Mouse (Mus musculus) naive thymus-derived CD4-positive, alpha-beta T cell, adult 2 months (primary cell): Measurements from ENCODE around the gene Bdh1.
A peak's percentile ranks its signal among the peaks of the same experiment; 100 is the strongest.

Experiments used
- DNase-seq: peaks from one replicate; pipeline ENCODE4 v3.0.0-alpha.2; 2011; ENCODE audit warnings: low read depth

Gene Bdh1

DNA sequence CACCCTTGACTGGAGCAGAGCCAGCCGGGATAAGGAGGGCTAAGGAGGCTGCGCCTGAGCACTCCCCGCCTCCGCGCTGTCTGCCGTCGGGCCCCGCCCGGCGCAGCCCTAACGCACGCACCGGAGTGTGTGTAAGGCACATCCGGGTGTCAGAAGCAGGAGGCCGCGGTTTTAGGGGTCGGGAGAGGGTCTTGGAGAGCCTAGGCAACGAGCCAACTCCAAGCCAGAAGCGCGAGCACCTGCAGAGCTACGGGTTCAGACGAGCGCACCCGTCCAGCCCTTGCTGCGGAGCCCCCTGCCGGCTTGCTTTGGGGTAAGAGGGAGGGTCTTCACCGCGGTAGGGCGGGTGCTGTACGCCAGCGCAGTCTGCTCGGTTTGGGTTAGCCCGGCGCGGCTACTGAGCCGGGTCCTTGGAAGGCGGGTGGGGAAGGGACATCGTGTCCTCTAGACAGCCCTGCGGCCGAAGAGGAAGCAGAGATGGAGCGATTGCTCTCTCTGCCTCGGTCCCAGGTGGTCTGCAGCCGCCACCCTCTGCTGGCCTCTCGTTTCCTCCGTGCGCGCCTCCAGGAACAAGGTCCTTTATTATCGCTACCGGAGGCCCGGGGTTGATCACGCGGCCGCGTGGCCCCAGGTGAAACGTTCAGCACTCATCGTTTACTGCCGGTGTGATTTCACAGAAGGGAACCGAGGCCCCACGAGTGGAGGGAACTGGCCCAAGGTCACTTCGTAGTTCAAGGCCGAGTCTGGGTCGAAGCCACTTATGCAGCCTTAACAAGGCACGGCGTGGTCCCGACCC lies 6.8 kb downstream of the Bdh1 start:
- peak; percentile 79 for DNase-seq

DNA sequence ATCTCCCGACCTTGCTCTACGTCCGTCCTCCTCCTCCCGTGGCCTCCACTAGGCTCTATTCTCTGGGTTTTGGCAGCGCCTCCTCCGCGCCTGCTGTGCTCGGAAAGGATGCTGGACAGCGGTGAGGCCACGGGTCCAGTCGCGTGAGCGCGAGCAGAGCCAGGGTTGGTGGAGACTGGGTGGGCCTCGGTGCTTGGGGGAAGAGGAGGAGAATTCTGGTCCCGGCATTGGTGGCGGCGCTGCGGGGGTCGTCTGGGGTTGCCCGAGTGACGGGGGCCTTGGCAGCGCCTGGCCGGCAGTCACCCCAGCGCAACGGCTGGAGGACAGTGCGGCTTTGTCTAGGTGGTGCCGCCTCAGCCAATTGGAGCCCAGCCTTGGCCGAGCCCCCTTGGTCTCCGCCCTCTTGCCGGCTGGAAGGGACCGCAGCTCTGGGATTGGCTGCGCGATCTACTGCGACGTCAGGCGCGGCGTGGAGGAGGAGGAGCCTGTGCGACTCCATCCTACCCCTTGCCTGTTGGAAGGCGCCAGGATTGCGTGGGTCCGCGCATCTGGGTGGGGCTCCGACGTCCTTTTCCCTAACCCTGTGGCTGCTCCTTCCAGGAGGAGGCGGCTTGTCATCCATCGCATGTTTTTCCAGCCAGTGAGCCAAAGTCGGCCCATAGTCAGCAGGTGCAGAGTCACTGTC lies 7.5 kb downstream of the Bdh1 start:
- peak; percentile 87 for DNase-seq

DNA sequence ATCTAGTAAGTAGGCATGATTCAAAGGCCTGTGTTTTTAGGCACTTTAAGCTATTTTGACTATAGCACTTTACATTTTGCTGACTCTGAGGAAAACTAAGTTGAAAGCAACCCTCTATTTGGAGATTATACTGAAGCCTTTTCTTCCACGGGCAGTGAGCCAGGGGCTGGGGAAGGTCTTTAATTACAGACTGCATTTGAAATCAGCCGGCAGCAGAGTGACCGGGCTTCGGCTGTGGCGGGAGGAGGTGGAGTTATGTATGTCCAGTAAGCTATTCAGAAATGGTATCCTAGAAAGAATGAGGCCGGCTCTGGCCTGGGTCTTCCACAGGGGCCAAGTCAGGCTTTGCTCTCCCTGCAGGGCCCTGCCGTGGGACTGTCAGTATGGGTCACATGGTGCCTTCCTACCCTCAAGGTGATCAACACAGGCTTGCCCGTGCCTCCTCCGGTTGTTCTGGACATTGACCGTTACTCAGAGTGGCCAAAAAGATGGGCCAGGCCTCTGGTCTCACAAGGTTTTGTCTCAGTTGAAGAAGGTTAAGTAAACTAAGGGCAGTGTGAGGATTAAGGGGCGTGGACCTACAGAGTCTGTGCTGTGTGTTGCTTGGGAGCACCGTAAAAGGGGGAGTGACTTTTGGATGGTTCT lies 11.5 kb downstream of the Bdh1 start:
- no peak for DNase-seq

DNA sequence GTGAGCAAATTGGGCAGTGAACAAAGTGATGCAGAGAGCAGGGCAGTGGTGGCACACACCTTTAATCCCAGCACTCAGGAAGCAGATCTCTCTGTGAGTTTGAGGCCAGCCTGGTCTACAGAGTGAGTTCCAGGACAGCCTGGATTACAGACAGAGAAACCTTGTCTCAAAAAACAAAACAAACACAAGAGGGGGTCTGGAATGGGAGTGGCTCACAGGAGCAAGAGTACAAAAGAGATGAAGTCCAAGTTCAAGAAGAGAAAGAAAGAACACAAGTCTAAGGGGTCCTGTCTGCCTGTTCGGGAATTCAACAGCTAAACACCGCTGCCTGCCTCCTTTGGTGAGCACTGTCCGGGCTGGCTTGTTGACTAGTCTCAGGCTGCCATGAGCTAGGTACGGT lies 13.1 kb downstream of the Bdh1 start:
- DNase-seq = no peak

DNA sequence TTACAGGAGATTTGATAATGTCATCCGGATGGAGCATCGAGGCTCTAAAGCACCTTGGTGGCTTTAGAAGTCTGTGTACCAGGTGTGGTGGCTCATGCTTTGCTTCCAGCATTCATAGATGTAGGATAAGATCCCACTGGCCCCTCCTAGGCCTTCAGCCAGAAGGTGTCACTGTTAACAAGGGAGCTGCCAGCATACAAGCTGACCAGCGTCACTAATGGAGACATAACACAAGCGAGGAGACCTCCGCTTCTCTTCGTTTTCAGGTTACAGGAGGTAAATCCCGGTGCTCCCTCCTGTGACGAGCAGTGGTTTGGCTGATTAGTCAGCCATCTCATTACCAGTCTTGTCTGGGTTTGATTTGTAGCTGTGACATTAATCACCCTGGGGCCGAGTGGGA lies 14.0 kb downstream of the Bdh1 start:
- no peak for DNase-seq

DNA sequence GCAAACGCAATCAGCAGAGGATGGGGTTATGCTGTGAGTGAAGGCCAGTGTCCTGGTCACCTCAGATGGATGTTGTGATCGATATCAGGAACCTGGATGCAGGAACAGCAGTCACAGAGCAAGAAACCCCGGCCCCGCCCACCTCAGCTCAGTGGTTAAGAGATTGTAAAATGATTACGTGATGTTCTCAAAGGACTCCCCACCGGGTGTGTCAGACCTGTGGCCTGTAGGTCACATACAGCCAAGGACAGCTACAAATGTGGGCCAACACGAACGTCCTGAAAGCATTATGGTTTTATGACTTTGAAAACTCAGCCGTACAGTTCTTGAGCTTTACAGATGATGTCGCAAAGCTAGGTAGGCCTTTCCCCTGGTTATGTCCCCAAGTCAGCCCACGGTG lies 15.3 kb downstream of the Bdh1 start:
- DNase-seq = no peak

DNA sequence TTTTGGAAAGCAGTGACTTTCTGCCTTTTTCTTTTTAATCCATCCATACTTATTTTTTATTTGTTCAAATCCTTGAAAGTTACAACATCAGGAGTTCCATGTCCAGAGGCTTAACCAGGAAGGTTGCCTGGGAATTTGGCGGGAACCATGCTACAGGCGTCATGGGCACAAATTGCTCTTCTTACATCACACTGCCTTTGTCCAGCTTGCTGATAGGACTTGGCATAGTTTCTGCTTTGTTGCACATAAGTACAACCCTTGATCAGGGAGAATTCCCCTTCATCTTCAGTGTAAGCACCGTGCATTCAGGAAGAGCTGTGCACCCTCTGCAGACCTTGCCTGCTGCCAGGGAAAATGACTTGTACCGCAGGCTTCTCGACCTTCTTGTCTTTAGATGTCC lies 17.4 kb downstream of the Bdh1 start:
- no peak for DNase-seq

DNA sequence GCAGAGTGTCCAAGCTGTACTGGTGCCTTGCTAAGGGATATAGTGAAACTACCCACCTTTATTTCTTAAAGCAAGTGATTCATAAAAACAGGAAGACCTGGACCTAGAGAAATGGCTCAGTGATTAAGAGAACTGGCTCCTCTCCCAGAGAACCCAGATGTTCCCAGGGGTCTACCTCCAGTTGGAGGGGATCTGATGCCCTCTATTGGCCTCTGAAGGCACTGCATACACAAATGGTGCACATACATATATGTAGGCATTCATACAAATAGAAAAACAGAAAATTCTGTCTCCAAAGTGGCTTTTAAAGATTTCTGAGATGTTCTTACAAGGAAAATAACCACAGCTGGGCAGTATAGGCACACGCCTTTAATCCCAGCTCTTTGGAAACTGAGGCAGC lies 18.0 kb downstream of the Bdh1 start:
- no peak for DNase-seq

DNA sequence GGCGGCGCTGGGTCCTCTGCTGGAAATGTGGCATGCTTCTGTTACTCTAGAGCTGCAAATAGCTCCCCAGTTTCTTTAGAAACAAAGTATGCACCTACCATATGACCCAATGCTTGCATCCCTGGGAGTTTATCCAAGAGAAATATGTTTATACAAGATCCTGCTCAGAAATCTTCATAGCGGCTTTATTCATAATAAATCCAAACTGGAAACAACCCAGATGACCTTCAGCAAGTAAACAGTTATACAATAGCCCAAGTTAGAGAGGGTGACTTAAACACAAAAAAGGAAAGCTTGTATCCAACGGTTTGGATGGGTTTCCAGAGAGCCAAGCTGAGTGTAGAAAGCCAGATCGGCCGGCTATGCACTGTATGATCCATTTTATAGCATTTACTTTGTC lies 22.4 kb downstream of the Bdh1 start:
- no peak for DNase-seq

DNA sequence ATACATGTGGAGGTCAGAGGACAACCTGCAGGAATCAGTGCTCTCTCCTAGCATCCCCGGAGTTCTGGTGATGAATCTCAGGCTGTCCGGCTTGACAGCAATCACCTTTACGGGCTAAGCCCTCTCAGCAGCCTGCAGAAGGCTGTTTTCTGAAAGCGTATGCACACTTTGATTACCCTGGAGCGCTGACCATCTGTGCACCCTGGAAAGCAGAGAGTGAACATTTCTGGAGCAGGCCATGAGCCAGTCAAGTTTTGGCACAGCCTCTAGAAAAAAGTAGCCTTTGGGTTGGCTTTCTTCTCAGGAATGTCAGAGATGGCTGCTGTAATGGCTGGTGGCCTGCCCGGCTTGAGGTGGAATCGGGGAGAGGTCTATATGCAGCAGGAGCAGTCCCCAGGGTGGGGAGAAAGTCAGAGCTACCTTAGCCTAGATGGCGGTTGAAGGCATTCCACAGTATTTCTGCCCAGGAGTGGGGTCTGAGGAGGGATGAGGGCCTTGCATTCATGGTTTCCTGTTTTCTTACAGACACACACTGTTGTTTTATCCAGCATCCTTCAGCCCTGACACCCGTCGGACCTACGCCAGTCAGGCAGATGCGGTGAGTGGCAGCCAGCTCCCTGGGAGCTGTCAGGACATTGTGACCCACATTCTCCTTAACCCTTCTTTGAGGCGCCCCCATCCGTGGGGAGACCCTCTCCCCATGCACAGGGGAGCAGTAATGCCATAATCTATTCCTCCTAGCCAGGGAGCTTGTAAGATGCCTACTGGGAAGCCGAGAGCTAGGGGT lies 24.2 kb downstream of the Bdh1 start:
- DNase-seq = no peak

DNA sequence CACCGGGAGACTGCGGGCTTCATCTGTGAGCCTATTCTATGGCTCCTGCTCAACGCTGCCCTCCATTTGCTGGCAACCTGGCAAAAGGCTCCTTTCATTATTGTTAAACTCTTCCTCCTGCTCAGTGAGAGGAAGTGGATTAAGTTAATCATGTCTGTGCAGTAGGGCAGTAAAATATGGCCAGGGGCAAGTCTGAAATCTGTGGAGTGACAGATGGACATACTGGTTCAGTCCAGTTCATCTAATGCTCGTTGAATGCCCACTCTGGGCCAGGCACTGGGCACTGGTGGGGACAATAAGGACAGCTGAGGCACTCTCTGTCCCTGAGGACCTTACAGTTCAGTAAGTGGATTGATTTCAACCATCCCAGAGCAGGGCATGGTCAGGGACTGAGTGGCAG lies 27.9 kb downstream of the Bdh1 start:
- no peak for DNase-seq

DNA sequence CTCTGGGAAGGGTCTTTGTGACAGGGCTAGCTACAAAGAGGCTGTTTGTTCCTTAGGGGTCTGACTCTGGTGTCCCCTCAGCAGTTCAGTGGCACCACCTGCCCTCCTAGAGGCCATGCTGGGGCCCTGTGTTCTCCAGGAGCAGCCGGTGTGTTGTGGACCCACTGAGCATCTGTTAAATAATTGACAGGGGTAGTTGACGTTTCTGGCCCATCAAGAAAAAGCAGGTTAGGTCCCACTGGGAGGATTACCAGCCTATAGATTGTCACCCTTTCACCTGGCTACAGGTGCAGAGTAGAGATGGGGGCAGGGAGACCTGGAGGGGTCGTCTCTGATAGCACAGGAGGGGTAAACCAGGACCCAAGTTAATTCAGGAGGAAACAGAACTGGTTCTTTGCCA lies 29.2 kb downstream of the Bdh1 start:
- DNase-seq = no peak

DNA sequence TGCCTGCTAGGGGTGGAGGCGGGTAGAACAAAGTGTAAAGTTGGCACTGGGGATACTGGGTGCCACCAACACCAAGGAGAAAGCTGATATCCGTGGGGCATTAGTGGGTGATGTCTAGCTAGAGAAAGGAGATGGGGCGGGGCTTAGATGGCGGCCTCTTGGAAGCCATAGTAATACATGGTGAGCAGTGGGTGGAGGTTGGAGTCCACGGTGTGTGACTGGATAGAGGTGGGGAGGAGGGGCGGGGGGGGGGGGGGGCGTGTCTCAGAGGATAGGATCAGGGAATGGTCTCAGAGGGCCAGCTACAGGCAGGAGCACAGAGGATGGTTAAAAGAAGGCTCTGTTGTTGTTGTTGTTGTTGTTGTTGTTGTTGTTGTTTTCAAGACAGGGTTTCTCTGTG lies 30.4 kb downstream of the Bdh1 start:
- no peak for DNase-seq

DNA sequence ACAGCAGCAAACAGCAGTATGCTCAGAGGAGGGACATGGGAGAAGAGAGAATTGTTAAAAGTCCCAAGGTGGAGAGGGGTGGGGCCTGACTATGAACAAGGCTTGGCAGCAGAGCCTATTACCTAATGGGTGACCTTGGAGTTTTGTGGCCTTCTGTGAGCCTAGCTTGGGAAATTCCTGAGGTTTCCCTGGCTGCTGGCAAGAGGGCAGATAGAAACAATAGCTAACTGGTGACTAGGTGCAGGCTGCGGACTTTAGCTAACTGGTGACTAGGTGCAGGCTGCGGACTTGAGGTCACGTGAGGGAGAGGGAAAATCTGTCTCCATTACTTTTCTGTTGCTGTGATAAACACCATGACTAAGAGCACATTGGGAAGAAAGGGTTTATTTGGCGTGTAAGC lies 31.9 kb downstream of the Bdh1 start:
- no peak for DNase-seq

DNA sequence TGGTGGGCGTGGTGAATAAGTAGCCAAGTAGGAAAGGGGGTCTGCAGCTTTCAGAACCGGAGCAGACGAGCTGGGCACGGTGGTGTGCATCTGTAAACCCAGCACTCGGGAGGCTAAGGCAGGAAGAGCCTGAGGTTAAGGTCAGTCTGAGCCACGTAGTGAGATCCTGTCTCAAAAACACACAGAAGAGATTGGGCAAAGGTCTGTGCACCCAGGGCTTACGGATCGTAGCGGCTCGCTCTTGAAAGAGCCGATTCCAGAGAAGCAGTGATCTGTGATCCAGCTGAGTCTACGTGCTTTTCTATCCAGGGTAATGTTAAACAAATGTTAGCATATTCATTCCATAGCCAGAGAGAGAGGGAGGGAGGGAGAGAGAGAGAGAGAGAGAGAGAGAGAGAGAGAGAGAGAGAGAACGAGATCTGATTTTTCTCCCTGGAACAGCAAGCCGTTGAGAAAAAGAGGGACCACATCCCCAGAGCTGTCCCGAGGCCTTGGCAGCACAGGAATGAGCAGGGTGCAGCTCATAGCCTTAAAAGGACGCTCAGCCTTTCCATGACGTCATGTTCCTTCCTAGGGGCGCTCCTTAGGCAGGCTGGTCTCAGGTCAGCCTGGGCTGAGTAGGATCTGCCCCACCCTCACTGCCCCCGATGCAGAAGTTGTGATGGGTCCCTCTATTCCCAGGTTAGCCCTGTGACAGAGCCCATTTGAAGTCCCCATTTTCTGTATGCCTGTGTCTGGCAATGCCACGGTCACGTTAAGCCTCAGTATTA lies 33.4 kb downstream of the Bdh1 start:
- DNase-seq = no peak

DNA sequence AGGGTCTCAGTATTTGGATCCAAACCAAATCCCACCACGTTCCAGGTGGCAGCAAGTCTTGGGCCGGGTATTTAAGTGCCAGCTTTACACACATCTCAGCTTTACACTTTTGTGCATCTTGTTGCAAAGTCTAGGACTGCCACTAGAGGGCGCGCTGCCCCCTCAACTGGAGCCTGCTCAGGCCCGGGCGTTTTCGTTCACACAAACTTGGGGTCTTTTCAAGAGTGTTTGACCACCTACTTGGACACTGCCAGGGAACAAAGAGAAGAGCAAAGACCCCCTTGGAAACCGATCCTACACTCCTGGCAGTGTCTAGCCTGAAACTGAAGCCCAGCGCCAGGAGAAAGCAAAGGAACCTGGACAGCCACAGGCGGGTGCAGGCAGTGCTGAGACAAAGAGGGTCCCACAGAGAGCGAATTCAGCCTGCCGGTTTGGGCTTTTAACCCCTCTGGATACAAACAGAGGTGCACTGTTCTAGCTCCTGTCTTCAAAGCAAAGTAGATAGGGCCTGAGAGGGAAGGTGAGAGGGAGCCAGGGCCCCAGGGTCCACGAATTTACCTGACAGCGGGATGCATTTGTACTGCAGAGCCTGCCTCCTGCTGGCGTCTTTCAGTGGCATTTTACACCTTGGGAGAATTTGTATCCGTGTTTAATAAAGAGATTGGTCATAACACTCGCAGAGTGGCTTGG lies 36.3 kb downstream of the Bdh1 start:
- peak; percentile 66 for DNase-seq

DNA sequence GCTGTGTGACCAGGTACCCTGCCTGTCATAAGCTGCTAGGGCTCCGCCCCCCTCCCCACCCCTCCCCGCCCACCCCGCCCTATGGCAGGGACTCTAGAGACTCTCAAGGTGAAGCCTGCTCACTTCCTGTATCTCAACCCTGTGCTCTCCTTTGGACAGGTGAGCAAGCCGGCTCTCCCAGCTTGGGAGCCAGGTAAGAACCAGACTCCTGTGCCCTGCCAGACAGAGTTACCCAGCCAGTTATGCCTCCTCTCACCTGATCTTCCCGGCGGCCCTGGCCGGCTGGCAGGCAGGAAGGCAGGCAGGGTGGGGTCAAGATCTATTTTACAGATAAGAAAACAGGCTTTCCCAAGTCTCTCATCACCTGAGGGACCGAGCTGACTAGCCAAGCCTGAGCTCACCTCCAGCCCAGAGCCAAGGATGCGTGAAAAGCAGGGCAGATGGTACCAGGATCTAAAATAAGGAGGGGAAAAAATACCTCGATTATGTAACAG lies 37.9 kb downstream of the Bdh1 start:
- peak; percentile 13 for DNase-seq

DNA sequence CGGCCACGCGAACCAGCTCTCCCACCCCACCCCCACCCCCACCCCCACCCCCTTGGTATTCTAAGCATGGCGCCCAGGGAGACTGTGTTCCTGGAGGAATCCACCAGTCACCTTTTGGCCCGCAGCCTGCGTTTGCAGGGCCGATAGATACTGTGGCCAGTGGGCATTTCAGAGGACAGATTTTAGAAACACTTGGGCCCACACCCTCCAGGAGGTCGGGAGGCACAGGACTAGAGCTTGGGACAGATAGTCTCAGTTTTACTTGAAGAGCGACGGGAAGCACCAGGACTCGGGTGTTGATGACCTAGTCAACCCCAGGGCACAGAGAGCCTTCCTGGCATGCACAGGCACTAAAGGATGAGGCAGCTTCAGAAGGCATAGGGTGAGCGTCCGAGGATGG lies 38.4 kb downstream of the Bdh1 start:
- no peak for DNase-seq

DNA sequence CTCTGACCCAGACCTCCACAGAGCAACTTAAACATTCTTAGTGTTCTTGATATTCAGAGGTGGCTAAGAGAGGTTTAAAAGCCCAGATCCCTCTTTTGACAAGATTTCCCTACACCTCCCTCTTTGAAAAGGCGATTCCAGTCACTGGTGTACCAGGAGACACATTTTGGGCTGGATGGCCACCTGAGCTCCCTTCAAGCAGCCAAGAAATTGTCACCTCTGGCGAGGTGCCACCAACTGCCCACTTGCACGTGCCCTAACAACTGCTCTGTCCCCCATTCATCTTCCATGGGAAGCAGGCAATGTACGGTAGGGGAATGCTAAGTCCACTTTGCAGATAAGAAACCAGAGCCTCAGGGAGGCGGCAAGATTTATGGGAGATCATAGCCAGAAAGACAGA lies 39.0 kb downstream of the Bdh1 start:
- DNase-seq = no peak

DNA sequence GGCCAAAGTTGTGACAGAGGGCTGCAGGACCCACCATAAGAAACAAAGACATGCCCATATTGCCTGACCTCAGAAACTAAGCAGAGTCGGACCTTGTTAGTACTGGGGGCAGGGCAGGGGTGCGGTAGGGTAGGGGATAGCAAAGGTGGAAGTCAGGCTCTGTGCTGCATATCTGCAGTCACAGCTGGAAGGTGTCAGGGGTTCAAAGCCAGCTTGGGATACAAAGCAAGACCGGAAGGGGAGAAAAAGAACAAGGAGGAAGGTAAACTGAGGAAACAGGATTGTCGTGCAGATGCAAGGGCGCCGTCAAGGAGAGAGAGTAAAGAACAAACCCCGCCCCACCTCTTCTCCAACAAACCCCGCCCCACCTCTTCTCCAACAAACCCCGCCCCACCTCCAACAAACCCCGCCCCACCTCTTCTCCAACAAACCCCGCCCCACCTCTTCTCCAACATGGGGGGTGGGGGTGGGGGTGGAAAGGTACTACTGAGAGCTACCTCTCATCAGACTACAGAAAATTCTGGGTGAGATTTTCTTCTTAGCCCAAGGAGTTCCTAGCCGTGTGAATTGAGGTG lies 40.1 kb downstream of the Bdh1 start:
- no peak for DNase-seq

DNA sequence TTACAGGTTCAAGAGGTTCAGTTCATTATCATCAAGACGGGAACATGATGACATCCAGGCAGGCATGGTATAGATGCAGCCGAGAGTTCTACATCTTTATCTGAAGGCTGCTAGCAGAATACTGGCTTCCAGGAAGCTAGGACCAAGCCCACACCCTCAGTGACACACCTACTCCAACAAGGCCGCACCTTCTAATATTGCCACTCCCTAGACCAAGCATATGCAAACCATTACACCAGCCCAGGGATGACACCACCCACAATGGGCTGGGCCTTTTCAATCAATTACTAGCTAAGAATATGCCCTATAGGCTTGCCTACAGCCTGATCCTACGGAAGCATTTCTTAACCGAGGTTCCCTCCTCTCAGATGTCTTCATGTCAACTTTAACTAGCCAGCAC lies 42.9 kb downstream of the Bdh1 start:
- no peak for DNase-seq
